ENCODE assay signal across 26 mouse cellular contexts in the genomic region with DNA sequence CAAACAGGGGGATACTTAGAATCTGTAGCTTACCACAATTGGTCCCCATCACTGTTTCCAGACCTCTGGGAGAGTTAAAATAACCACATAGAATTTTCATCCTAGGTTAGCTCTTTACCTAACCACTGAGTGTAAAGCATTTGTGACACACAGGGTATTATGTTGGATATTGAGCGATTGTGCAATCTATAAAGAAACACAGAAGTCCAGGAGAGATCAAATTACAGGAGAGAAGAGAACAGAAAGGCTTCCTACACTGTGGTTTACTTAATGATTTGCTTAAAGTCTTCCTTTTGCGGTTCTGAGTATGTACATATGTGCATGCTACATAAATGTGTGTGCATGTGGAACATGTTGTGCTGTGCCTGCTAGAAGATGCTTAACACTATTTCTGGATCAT.
"Had no signal": no experiment of that assay in that cellular context is flagged by ENCODE, and none has a peak within 500 bp of the region (broad histone marks: within the 10 kb centered on the region; RNA-seq: fewer than 3 reads in every experiment).

No protein-coding gene starts in this region.

- H3K4me3 ChIP-seq: gastrocnemius, adult 2 months; heart, adult 2 months; heart, embryonic 13.5 days; heart, embryonic 15.5 days; hindbrain, embryonic 13.5 days; hindbrain, embryonic 15.5 days; kidney, embryonic 15.5 days; limb, embryonic 13.5 days; limb, embryonic 15.5 days; liver, embryonic 12.5 days had no signal

- DNase-seq: gastrocnemius, adult 2 months; gastrocnemius, postnatal 10 days; gastrocnemius, postnatal 36 days; heart, adult 11 months; heart, adult 2 months; heart, postnatal 14 days; heart, postnatal 36 days; kidney, adult 11 months; kidney, adult 2 months; kidney, adult 9 months; kidney, postnatal 14 days; kidney, postnatal 36 days; layer of hippocampus, adult 9-11 months; layer of hippocampus, postnatal 36 days; left cerebral cortex, postnatal 4 days had no signal

- H3K36me3 ChIP-seq: heart, embryonic 13.5 days; heart, embryonic 15.5 days; hindbrain, embryonic 13.5 days; hindbrain, embryonic 15.5 days; kidney, embryonic 15.5 days; limb, embryonic 13.5 days; limb, embryonic 15.5 days; liver, embryonic 12.5 days had no signal

- H3K9me3 ChIP-seq: heart, embryonic 13.5 days; heart, embryonic 15.5 days; hindbrain, embryonic 13.5 days; hindbrain, embryonic 15.5 days; kidney, embryonic 15.5 days; limb, embryonic 13.5 days; limb, embryonic 15.5 days; liver, embryonic 12.5 days had no signal

- H3K27ac ChIP-seq: gastrocnemius, adult 2 months; heart, adult 2 months; heart, embryonic 13.5 days; heart, embryonic 15.5 days; hindbrain, embryonic 13.5 days; hindbrain, embryonic 15.5 days; hindbrain, postnatal 0 days; kidney, embryonic 15.5 days; kidney, postnatal 0 days; limb, embryonic 13.5 days; limb, embryonic 15.5 days; liver, embryonic 12.5 days had no signal

- H3K9ac ChIP-seq: heart, embryonic 13.5 days; heart, embryonic 15.5 days; hindbrain, embryonic 13.5 days; hindbrain, embryonic 15.5 days; kidney, embryonic 15.5 days; limb, embryonic 13.5 days; limb, embryonic 15.5 days; liver, embryonic 12.5 days had no signal

- H3K4me1 ChIP-seq: heart, embryonic 13.5 days; heart, embryonic 15.5 days; hindbrain, embryonic 15.5 days; limb, embryonic 15.5 days; liver, embryonic 12.5 days had no signal

- H3K4me2 ChIP-seq: heart, embryonic 11.5 days; heart, embryonic 13.5 days; heart, embryonic 15.5 days; hindbrain, embryonic 13.5 days; hindbrain, embryonic 15.5 days; kidney, embryonic 15.5 days; limb, embryonic 13.5 days; limb, embryonic 15.5 days; liver, embryonic 12.5 days had no signal

- ATAC-seq: hindbrain, postnatal 0 days; liver, embryonic 12.5 days had no signal

- H3K27me3 ChIP-seq: heart, embryonic 13.5 days; heart, embryonic 15.5 days; hindbrain, embryonic 13.5 days; hindbrain, embryonic 15.5 days; kidney, embryonic 15.5 days; limb, embryonic 13.5 days; limb, embryonic 15.5 days; liver, embryonic 12.5 days had no signal
